Mouse (Mus musculus): Measurements from ENCODE around the gene Papolb. TPM values are rescaled to one million over a fixed set of nuclear protein-coding genes. Genes with fewer than 3 reads are reported as not detected.

The Papolb gene
- under 1 TPM in 1 of 2 experiments, not detected in 1; 0.36 TPM for total RNA-seq (2021)
- long read RNA-seq, experiment 1: 0 reads
- long read RNA-seq, experiment 2: 0 reads

DNA sequence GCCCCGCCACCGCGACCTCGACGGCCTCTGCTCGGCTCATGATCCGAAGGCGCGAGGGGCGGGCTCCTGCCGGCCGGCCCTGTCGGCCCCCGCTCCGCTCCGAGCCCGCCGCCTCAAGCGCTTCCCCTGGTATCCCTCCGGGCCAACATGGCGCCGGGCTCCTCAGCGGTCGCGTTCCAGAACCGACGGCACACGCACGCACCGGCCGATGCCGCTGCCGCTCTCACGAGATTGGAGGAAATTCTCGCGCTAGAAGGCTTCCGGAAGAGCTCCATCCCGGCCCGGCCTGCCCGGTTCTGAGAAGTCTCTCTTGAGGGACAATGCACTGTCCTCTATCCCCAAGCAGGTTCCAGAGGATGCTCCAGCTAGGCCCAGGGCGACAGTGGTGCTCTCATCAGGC, at the start of gene Papolb:
Gene Papolb (minus strand): TSS at position 162 of the 400 bp plus-strand sequence.
- no peak for DNase-seq

DNA sequence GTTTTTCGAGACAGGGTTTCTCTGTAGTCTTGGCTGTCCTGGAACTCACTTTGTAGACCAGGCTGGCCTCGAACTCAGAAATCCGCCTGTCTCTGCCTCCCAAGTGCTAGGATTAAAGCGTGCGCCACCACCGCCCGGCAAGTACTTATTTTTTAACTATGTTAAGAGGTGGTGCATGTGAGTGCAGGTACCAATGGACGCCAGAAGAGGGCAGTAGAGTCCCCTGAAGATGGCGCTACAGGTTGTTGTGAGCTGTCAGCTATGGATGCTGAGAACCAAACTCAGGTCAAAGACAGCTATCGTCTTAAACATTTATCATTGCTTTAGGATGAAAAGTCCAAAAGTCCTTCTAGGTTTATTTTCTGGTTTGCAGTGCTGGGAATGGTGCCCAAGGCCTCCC, 48.3 kb upstream of the Papolb start:
- DNase-seq: peak in 1 of 2 experiments; percentile 33

DNA sequence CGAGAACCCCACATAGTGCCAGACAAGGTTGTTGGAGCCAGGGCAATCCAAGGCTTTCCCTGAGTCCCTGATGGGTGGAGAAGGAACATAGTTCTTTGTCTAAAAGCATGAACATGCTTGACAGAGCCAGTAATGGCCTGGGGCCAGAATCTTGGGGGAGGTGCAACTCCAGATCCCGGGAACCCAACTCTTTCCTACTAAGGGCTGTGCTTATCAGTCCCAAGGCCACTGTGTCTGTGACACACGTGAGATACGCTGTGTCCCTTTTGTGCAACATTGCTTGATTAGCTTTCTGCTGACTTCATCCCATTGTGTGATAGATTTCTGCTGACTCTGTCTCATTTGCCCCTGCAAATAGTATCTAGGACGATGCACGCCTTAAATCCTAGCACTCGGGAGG, 47.0 kb upstream of the Papolb start:
- DNase-seq: peak; percentile 86 to 90

DNA sequence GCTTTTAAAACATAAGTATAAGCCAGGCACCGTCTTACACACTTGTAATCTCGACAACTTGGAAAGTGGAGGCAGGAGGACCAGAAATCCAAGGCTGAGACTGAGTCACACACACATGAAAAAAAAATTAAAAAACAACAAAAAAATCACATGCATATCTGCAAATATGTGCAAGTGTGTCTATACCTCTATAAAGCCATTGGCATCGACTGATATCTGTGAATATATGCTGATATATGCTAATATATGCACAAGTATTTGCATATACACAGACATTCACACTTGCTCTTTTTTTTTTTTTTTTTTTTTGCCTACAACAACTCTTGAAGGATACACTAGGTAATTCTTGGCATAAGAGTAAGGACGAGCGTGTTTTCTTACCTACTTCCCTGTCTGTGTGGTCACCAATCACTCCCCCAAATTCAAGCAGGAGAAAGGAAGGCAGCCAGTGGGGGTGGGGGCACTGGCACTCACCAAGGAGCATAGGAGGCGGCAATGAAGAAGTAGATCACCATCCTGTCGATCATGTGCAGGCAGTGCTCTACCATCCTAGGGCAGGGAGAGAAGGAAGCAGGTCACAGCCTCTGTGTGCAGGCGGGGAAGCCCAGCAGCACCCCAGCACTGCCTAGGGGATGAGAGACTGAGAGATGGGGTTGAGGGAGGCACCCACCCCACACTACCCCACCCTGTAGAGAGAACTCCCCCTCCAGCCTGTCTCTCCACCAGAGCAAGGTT, 44.6 kb upstream of the Papolb start:
- no peak for DNase-seq

DNA sequence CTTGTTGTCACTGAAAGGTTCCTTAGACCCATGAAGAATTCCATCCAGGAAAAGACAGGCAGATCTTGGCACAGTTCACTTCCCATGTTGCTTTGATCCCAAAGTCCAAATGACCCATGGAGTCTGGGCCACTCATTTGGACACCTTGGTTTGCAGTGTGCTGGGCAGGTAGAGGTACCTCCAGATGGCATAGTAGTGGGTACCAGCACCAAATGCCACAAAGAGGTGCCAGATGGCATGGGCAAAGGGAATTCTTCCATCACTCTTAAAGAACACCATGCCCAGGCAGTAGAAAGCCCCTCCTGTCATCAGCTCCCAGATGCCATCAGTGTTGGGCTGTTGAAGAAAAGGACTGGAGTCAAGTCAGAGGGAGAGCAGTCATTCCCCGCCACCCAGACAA, 34.7 kb upstream of the Papolb start:
- no peak for DNase-seq

DNA sequence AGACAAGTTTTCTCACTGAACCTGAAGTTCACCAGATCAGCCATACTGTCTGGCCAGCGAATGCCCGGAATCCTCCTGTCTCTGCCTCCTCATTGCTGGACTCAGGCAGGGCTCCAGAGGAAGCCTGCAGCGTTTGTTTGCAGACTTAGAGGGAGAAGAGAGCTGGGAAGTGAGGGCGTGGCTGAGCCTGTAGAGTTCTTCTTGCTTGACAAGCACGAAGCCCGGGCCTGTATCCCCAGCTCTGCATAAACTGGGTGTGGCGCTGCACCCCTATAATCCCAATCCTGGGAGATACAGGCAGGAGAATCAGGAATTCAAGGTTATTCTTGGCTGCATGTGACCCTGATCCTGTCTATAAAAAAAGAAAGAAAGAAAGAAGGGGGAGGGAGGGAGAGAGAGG, 30.4 kb upstream of the Papolb start:
- DNase-seq: no peak

DNA sequence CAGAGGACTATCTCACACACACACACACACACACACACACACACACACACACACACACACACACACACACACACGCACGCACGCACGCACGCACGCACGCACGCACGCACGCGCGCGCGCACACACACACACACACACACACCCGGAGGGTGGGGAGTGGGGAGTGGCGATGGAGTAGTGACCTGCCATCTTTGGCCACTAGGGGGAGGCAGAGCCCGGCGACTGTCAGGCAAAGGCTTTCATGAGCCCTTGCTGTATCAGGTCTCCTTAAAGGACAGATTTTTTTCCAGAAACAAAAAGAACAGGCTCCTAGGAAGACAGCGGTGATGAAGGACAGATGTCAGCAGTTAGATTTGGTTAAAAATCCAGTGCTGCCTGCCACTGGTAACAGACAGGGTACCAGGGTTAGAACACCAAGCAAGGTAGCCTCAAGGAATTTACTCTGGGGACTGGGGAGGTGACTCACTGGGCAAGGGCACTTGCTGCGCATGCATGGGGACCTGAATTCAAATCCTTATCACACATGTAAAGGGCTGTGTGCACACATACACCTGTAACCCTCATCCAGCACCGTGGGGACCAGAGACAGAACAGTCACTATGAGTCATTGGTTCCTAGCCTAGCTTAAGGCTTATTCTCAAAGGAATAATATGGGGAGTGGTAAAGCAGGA, 27.7 kb upstream of the Papolb start:
- DNase-seq: peak; percentile 85 to 88

DNA sequence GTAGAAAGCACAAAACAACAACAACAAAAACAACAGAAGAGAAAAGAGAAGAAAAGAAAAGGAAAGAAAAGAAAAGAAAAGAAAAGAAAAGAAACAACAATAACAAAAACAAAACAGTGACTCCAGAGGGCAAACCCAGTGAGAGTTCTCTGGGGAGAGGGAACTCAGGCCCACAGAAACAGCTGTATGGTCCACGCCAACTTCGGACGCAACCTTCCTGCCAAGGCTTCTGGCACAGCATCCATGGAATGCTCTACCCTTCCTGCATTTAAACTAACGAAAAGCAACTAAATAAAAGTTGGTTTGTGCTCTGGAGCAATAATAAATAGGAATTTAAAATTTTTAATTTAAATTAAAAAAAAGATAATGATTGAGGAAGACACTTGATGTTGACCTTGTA, 26.8 kb upstream of the Papolb start:
- peak; percentile 22 to 36 for DNase-seq

DNA sequence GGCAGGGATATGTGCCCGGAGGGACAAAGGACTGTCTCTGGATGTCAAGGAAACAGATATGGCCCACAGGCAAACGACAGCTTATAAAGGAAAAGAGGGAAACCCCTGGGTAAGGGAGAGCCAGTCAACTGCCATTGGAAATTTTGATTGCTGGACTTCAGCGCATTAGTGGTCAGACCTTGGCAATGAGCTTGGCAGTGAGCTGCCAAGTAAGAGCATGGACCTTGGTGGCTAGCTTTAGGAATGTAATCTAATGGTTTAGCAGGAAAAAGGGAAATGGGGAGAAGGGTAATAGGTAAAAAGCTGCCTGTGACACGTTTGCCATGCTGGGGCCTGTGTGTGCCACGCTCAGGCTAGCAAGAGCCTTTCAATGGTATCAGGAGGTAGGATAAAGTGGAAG, 26.0 kb upstream of the Papolb start:
- peak; percentile 66 to 67 for DNase-seq

DNA sequence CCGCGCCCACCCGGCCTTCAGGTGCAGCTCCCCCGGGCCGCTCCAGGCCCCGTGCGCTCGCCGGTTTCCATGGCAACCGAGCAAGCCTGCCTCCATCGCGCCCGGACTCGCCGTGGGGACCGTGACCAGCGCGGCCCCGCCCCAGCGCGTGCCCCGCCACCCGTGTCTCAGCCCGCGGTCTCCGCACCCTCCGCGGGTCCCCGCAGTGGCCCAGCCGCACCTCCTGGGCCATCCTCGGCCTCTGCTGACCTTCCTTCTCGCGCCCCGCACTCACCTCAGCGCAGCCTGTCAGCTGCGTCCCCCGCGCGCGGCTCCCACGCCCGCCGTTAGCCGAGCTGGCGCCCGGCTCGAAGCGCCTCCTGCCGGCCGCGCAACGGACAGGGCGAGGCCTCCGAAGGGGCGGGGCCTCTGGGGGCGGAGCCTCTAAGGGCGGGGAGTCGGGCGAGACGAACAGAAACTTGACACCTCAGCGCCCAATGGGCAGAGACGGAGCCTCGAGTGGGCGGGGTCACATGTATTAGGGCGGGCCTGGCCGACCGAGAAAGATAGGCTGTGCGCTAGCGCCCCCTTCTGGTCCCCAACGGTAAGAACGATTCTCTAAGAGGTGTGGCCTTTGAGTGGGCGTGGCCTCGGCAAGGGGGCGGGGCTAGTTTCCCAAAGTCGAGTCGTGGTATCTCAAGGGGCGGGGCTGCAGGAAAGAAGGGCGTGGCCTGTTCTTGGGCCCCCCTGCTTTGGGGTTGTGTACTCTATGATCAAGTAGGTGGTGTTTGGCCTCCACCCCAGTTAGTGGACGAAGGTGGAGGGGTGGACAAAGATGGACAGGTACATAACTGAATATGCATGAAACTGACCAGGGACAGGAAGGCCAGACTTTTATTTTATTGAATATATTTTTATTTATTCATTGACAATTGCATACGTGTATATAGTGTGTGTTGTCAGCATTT, 21.1 kb upstream of the Papolb start, which contains the start of gene Radil:
Gene Radil (minus strand): TSS at position 393 of the 947 bp plus-strand sequence.
- DNase-seq: peak; percentile 96 to 98

DNA sequence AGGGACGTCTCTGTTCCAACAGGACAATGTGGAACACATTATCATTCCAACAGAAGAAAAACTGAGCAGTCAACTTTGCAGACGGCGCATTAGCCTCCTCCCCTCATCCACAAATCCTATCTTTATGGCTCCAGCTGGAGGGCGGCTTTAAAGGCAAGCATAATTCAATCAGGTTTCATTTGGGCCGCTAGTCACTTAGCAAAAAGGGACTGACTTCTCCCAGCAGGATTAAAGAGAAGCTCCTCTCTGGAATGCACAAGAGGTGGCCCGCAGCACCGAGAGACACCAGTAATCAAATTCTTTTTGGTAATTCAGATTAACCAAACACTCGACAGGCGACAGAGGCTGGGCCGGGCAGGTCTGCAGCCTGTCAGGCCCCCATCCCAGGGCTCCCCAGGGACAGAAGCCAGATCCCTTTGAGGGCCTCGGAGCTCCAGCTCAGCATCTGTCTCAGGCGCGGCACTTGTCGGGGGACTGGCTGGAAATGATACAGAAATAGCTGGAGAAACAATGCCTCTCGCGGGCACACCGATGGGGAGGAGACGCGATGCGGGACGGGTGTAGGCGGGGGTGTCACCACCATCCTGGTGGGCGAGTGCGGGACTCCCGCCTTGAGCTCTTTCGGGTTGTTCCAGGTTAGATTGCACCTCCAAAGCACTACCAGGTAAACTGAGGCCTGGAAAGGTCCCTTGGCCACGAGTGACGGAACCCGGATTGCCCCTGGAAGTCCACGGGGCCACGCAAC, 20.3 kb upstream of the Papolb start:
- DNase-seq: peak in 1 of 2 experiments; percentile 35

DNA sequence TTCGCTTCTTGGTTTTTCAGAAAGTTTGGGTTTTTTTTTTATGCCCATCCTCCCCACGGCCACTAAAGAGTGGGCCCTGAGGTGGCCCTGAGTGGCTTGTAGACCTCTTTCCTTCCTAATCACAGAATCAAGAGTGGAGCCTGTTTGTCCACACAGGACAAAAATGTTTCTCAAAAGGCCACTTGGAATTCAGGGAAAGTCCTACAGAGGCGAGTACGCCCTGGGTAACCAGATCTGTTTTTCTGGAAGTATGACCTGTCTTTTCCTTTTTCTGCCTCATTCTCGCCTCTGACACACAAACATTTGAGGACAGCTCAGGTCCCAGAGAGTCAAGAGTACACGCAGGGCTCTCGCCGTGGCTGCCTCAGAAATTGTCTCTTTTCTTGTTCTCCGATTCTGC, 19.6 kb upstream of the Papolb start:
- DNase-seq: no peak

DNA sequence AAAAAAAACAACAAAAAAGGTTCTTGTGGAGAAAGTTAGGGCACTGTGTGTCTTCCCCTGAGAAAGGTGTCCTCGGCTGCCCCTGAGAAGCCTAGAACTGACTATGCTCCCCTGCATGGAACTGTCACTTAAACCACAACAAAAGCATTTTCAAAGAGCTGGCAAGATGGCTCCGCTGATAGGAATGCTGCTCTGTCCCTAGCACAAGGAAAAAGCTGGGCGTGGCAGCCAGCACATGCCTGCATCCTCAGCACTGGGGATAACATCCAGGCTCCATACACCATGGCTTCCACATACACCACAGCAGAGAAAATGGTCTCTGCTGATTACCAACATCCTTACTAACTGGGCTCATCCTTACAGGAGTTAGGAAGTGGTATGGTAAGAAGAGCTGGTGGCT, 17.2 kb upstream of the Papolb start:
- DNase-seq: no peak

DNA sequence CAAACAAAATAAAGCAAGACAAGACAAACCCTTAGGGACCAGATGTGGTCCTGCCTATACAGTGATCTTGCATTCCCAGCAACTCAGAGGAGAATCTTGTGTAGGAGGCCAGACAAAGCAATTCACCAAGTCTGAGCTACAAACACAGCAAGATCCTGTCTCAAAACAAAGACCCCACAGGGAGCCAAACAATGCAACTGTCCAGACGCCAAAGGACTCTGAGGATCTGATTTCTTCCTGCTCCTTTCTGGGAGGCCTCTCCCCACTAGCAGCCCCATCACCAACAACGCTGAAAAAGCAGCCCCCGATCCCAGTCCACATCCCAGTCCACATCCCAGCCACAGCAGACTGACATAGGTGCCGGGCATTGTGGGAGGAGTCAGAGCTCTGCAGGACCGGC, 16.5 kb upstream of the Papolb start:
- no peak for DNase-seq

DNA sequence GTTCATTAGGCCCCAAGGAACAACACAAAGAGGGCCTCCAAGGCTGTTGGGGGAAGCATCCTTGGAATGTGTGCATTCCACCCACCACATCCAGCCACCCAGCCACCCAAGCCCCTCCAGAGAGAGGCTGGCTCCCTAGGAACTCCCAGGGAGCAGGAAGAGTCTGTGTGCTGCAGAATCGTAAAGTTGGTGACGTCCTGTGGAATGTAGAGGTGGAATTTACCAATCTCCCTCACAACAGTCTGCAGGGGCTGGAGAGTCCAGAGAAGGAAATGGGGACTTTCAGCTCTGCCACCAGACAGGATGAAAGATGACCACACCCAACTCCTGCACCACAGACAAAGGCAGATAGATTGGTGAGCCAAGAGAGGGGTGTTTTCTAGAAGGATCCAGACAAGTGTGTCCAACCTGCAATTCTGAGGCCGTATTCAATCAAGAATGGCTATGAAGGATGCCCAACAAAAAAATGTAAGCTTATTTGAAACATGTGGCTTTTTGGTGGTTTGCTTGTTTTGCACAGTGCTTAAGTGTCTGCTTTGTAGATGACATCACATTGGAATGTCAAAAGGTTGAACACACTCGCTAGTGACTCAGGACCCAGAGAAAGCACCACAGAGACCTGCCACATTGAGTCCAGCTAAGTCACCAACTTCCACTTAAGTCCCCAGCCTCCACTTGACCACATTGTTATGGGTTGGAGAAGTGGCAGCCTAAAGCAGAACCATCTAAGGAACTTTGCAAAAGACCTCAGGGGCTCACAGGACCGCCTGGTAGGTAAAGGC, 15.3 kb upstream of the Papolb start:
- DNase-seq: no peak

DNA sequence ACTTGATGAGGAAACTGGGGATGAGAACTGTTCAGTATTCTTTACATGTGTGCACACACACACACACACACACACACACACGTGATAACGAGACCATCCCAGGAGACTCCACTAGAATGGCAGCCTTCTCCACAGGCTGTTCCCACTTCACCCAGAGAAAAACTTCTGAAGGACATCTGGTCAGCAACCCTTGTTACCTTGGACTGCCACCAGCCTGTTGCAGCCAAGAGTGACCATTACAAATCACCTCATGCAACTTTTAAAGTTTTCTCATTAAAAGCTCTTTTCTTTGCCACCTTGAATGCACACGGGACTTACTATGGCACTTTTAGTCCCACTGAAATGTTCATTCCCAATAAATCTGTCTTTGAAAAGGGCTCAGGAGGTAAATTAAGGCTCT, 7.4 kb upstream of the Papolb start:
- DNase-seq: peak; percentile 66 to 69

DNA sequence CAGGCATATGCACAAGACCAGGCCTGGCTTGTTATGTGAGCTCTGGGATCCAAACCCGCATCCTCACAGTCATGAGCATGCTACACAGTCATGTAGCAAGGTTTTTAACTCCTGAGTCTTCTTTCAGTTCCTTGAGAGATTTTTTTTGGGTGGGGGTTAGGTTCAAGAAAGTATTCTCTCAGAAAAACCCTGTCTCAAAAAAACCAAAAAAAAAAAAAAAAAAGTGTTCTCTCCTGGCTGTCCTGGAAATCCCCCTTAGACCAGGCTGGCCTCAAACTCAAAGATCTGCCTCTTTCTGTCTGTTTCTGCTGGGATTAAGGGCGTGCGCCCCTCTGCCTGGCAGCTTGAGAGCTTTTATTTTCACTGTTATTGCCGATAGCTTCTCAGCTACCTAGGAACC, 5.5 kb upstream of the Papolb start:
- no peak for DNase-seq

DNA sequence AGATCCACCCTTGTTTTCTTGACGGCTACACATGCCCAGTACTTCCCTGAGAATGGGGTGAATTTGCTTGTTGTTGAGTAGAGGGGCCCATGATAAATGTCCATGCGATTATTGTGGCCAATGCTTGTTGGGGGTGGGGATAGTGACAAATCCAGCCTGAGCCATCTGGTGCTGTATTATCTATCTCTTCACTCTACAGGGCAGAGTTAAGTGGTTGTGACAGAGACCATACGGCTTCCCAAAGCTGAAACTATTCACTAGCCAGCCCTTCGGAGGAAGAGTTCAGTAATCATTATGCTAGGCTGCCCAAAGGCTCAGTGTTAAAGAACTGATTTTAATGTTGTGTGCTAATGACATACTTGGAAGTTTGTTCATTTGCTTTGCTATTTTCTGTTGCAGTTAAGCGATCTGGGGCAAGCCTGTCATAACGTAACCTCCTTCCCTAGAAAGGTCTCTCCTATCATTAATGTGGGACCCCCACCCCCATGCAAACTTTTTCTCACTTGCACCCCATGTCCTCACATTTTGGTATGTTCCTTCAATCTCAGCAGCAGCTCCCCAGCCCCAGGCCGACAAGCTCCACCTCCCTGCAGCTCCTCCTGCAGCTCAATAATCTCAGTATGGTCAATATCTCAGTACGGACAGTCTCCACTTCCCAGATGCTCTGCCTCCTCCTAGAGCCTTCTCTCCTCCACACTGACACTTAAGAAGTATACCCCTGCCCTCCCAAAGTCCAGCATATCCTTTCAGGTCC, 5.0 kb downstream of the Papolb start:
- no peak for DNase-seq

DNA sequence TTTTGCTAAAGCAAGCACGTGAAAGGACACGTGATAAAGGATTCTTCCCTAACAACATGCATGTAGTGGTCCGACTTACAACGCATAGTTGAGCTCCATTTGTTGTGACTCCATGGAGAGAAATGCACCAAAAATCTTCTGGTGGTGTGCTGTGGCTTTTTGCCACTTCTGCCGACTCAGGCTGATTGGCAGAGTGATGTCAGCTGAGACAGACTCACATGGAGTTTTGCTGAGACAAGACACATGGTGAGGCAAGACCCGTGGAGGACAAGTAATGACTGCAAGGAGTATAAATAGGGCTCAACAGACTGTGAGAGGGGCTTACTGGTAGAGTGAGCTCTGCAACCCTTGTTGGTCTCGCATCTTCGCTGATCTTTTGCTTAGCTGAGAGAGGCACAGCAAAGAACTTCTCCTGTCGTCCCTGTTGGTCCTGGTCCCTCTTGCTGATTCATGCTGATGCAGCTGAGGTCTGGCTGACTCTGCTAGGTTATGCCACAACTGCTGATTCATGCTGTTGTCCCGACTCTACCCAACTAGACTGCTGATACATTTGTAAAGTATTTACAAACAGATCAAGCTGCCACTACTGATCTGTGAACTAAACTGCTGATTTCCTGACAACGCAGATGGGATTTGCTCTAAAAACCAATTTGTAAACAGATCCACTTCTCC, 8.5 kb downstream of the Papolb start:
- DNase-seq: peak; percentile 51 to 54

DNA sequence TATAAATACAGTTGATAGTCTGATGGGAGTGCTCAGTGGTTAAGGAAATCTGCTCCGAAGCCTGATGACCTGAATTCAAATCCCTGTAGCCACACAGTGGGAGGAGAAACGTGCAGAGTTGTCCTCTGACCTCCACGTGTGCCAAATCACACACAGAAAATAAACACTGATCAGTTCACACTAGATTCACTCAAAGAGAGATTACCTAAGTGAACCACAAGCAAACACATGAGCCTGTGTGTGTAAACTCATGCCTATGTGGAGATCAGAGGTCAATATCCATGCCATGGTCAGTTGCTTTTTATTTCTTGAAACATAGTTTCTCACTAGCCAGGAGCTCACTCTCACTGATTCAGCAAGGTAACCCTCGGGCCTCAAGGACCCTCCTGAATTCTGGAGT, 9.5 kb downstream of the Papolb start:
- no peak for DNase-seq

Measured in adrenal gland, postnatal 36 days (tissue).